Mouse (Mus musculus): ENCODE data around the gene Cel. TPM values are rescaled to one million over a fixed set of nuclear protein-coding genes. Genes with fewer than 3 reads are reported as not detected.
A peak's percentile ranks its signal among the peaks of the same experiment; 100 is the strongest.

Cel gene
- polyA plus RNA-seq, 1 experiment: 0.12 TPM

DNA sequence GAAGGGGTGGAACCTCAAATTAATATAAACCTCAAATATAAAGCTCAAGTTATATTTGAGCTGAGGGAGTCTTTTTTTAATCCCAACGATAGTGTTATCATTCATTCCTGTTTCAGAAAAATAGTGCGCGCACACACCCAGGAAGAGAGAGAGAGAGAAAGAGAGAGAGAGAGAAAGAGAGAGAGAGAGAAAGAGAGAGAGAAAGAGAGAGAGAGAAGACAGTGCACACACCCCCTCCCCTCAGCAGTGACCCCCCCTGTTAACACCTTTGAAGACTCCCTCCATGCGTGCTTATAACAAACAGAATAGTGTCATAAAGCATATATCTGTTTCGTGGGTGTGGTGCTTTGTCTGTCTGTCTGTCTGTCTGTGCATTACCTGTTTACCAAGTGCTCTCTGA, 40.3 kb upstream of the Cel start:
- Histone ChIP-seq H3K4me1 (ENCODE audit: control insufficient read depth, insufficient read depth, low read length) (no peaks in the 10 kb centered on the region), H3K4me3 (replicated peaks; ENCODE audit: extremely low read depth, low read depth, low read length) (no peak overlapping the region)
- WGBS: 91% methylated on average over 5 of the region's 5 CpGs
- DNase-seq: no peak
- no peak for TF ChIP-seq POLR2A (IDR thresholded peaks at IDR 0.05; ENCODE audit: borderline replicate concordance, extremely low read depth, low read depth, low read length)
- TF ChIP-seq CTCF (IDR thresholded peaks at IDR 0.05; ENCODE audit: insufficient read depth, low read length): no peak

DNA sequence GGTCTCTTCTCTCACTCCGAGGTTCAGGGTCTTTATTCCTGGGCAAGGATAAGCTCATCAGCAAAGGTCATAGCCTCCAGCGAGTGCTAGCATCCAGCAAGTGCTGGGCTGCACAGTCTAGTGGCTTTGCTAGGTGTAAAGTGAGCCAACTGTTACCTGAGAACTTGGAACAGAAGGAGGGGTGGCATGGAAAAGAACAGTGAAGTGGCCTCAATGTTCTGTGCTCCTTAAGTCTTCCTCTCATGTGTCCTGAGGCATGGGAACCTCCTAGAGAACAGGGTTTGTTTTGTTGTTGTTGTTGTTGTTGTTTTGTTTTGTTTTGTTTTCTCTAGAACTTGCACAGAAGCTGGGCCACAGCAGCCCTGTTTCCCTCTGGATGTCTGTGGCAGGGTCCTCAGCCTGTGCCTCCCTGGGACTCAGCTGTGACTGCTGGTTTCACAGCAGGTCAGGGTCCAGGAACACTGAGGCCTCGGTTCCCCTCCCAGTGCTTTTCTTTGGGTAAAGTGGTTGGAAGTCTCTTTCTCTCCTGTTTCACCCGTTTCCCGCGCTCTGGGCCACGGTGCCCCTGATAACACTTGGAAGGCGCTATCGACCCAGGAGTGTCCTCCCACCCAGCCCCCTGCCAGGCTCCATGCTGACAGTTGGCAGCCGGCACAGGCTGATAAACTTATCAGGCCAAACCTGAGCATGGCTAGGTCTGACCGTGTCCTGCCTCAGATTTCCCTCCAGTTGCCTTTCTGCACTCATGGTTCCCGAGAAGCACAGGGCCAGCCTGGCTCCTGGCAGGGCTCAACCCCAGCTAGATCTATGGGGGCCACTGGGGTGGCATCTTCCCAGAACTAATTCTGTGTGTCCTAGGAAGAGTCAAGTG, 38.8 kb upstream of the Cel start:
- no peak for DNase-seq
- Histone ChIP-seq H3K4me3 (replicated peaks; ENCODE audit: extremely low read depth, low read depth, low read length) (no peak overlapping the region), H3K4me1 (ENCODE audit: control insufficient read depth, insufficient read depth, low read length) (no peaks in the 10 kb centered on the region)
- TF ChIP-seq CTCF (IDR thresholded peaks at IDR 0.05; ENCODE audit: insufficient read depth, low read length) (no peak), POLR2A (IDR thresholded peaks at IDR 0.05; ENCODE audit: borderline replicate concordance, extremely low read depth, low read depth, low read length) (no peak)
- WGBS: 53% methylated on average over 12 of the region's 12 CpGs

DNA sequence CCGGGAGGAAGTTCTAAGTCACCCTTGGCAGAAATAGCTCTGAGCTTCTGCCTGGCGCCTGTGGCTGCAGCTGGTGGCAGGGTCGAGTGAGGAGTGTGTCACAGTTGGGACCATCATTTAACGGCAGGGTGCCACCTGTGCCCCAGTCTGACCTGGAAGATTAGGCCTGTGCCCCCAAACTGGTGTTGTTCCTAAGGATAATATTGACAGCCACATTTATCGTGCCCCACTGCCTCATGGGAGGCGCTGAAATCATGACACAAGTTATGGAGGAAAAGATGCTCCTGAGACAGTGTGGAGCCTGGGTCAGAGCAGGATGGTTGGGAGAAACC, 36.3 kb upstream of the Cel start:
- WGBS: 53% methylated on average over 6 of the region's 6 CpGs
- DNase-seq: no peak
- TF ChIP-seq POLR2A (IDR thresholded peaks at IDR 0.05; ENCODE audit: borderline replicate concordance, extremely low read depth, low read depth, low read length) (no peak), CTCF (IDR thresholded peaks at IDR 0.05; ENCODE audit: insufficient read depth, low read length) (no peak)
- no peak overlapping the region for H3K4me3 ChIP-seq (replicated peaks; ENCODE audit: extremely low read depth, low read depth, low read length)
- H3K4me1 ChIP-seq (ENCODE audit: control insufficient read depth, insufficient read depth, low read length): no peaks in the 10 kb centered on the region

DNA sequence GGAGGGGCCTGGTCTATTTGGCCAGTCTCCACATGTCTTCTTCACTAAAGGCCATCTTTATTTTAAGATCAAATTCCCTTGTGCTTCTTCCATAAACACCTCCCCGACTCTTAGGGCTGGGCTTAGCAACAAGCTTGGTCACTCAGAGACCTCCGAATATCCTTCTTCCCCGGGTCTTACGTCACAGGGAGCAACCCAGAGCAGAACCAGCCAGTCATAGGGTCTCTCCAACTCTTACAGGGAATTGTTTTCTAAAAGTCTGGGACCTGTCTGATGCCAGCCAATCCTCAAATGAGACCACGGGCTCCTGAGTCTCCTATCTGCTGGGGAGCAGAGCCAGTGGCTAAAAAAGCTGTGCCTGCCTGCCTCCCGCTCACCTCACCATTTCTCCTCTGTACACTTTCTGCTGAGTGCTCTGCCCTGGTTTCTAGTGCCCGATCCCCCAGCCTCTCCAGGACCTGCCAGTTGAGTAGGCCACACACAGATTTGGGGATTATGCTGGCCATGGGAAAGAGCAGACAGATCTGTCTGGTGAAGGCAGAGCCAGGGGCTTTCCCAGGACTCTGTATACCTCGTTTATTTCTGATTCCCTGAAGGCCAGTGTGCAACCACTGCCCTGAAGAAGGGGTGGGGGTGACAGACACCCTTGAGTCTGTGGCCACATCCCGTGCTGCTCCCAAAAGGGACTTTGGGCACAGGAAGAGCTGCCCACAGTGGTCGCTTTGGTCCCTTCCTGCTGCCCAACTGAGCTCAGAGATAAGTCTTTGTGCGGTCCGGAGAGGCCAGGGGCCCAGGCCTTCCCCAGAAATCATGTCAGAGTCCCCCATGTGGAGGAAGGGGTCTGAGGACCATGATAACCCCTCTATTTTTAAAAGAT, 35.7 kb upstream of the Cel start:
- no peaks in the 10 kb centered on the region for H3K4me1 ChIP-seq (ENCODE audit: control insufficient read depth, insufficient read depth, low read length)
- no peak overlapping the region for H3K4me3 ChIP-seq (replicated peaks; ENCODE audit: extremely low read depth, low read depth, low read length)
- DNase-seq: no peak
- 50% methylated on average over 12 of the region's 12 CpGs for WGBS
- no peak for TF ChIP-seq POLR2A (IDR thresholded peaks at IDR 0.05; ENCODE audit: borderline replicate concordance, extremely low read depth, low read depth, low read length)
- TF ChIP-seq CTCF (IDR thresholded peaks at IDR 0.05; ENCODE audit: insufficient read depth, low read length): no peak

DNA sequence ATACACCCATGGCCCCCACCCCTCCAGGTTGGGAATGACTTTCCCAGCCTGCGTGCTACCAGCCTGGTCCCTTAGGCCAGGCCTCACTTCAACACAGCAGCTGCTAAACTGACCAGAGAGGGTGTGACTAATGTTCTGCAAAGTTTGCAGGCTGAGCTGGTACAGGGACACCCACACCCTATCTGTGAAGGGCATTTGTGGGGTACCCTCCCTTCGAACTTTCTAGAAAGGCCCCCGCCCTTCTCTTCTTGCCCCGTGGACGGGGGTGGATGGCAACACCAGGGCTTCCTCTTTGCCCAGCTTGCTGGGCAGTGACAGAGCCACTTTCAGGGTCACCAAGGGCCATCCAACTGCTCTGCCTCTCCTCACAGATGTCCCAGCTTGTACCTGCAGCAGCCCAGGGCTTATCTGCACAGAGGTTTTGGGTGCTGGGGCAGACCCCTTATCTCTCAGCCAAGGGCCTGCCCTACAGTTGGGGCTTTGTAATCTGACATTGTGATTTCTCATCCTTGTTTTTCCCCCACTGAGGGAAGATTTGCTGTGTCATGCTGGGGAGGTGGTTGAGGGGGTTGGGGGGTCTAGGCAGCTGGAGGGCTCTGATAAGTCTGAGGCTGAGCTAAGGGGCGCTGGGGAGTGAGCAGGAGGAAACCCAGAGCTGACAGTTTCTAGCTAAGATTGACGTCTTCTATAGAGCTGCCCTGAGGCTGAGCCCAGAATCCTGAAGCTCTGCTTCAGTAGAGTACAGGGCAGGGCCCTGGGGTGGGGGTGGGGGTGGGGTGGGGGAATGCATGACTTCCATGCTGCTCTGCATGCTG, 34.7 kb upstream of the Cel start:
- TF ChIP-seq CTCF (IDR thresholded peaks at IDR 0.05; ENCODE audit: insufficient read depth, low read length): no peak
- TF ChIP-seq POLR2A (IDR thresholded peaks at IDR 0.05; ENCODE audit: borderline replicate concordance, extremely low read depth, low read depth, low read length): no peak
- DNase-seq: no peak
- whole genome bisulfite sequencing: 69% methylated on average over 7 of the region's 7 CpGs

DNA sequence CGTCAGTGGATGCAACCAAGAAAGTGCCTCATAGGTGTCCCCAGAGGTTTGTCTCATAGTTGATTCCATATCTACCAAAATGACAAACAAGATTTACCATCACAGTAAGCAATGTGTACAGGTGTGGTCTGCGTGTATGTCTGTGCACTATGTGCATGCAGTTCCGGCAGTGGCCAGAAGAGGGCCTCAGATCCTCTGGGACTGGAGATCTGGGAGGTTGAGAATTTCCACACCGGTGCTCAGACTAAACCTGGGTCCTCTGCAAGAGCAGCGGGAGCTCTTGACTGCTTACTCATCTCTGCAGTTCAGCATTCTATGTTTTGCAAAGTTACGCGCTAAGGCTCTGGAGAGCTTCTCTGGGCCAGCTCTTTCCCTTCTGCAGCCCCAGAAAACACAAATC, 33.8 kb upstream of the Cel start:
- no peak overlapping the region for H3K4me3 ChIP-seq (replicated peaks; ENCODE audit: extremely low read depth, low read depth, low read length)
- DNase-seq: no peak
- 0 out of 2 replicates have a peak, but pooled peaks cover 2% of the 10 kb centered on the region for H3K4me1 ChIP-seq (ENCODE audit: control insufficient read depth, insufficient read depth, low read length)
- 91% methylated on average over 7 of the region's 7 CpGs for WGBS
- no peak for TF ChIP-seq CTCF (IDR thresholded peaks at IDR 0.05; ENCODE audit: insufficient read depth, low read length)
- TF ChIP-seq POLR2A (IDR thresholded peaks at IDR 0.05; ENCODE audit: borderline replicate concordance, extremely low read depth, low read depth, low read length): no peak

More for the DNA sequence above, 34.7 kb upstream of the Cel start:
- Histone ChIP-seq H3K4me1 (ENCODE audit: control insufficient read depth, insufficient read depth, low read length) (0 out of 2 replicates have a peak, but pooled peaks cover 2% of the 10 kb centered on the region), H3K4me3 (replicated peaks; ENCODE audit: extremely low read depth, low read depth, low read length) (no peak overlapping the region)

DNA sequence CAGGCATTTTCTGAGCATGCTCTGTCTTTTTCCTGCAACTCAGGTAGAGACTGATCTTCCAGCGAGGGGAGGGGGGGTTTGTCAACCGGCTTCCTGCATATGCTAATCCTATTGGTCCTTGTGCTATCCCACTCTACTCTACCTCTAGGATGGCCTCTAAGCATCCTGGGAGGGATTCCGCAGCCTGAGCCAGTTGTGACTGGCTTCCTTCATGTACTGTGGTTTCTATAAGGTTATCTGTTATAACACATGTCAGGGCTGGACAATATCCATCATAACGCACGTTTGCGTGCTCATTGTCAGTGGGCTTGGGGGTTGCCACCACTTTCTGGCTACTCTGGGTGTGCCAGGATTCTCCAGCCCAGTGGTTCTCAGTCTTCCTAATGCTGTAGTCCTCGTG, 32.8 kb upstream of the Cel start:
- Histone ChIP-seq H3K4me3 (replicated peaks; ENCODE audit: extremely low read depth, low read depth, low read length) (no peak overlapping the region), H3K4me1 (ENCODE audit: control insufficient read depth, insufficient read depth, low read length) (0 out of 2 replicates have a peak, but pooled peaks cover 2% of the 10 kb centered on the region)
- DNase-seq: no peak
- TF ChIP-seq CTCF (IDR thresholded peaks at IDR 0.05; ENCODE audit: insufficient read depth, low read length): no peak
- 73% methylated on average over 7 of the region's 7 CpGs for WGBS

DNA sequence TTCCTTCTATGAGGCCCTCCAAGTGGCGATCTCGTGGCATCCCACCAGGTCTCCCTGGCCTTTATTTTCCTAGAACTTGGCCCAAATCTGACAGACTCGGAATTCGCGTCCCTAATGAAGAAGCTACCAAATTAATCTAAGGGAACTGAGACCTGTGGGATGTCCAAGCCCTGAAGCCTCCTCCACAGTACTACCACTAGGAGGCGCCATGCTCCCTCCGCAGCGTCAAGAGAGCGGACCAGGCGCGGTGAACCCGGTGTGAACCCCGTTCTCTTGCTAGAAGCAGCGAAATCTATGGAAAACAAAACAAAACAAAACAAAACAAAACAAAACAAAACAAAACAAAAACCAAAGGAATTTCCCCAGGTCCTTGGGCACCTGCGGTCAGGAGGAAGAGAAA, 29.6 kb upstream of the Cel start:
- Histone ChIP-seq H3K4me3 (replicated peaks; ENCODE audit: extremely low read depth, low read depth, low read length) (no peak overlapping the region), H3K4me1 (ENCODE audit: control insufficient read depth, insufficient read depth, low read length) (0 out of 2 replicates have a peak, but pooled peaks cover 2% of the 10 kb centered on the region)
- TF ChIP-seq POLR2A (IDR thresholded peaks at IDR 0.05; ENCODE audit: borderline replicate concordance, extremely low read depth, low read depth, low read length): no peak
- peak; percentile 89 for TF ChIP-seq CTCF (IDR thresholded peaks at IDR 0.05; ENCODE audit: insufficient read depth, low read length)
- WGBS: 8% methylated on average over 15 of the region's 15 CpGs
- peak; percentile 53 for DNase-seq

DNA sequence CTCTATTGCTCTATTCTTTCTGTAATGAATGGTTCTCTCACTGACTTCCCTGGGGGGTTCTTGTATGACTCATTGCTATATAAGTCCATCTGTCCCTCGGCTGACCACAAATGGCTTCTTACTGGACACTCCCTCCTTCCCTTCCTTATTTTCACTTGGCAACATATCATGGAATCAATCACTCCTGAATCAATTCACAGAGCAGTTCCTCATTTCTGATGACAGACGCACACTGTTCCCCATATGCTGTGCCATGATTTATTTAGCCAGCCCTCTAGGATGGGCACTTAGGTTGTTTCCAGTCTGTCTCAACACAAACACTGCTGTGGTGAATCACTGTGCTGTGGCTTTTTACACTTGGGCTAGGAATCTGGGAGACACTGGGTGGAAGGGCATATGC, 28.3 kb upstream of the Cel start:
- H3K4me1 ChIP-seq (ENCODE audit: control insufficient read depth, insufficient read depth, low read length): 0 out of 2 replicates have a peak, but pooled peaks cover 2% of the 10 kb centered on the region
- WGBS: 57% methylated on average over 2 of the region's 2 CpGs
- DNase-seq: no peak
- TF ChIP-seq POLR2A (IDR thresholded peaks at IDR 0.05; ENCODE audit: borderline replicate concordance, extremely low read depth, low read depth, low read length): no peak
- TF ChIP-seq CTCF (IDR thresholded peaks at IDR 0.05; ENCODE audit: insufficient read depth, low read length): no peak
- H3K4me3 ChIP-seq (replicated peaks; ENCODE audit: extremely low read depth, low read depth, low read length): no peak overlapping the region
